16 mouse cellular contexts compared by ENCODE assay signal in the genomic region with DNA sequence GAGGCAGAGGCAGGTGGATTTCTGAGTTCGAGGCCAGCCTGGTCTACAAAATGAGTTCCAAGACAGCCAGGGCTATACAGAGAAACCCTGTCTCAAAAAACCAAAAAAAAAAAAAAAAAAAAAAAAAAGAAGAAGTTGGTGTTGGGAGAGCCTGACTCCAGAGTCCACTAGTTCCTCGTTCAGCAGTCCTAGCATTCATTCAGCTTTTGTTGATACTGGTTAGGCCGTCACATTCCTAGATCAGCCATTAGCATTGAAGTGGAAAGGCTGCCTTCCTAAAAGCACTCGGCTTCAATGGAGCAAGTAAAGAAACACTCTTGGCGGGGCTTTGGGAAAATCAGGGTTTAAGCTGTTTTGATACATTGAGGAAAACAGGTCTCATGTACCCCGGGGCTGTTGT. TPM values are rescaled to one million over a fixed set of nuclear protein-coding genes. Genes with fewer than 3 reads are reported as not detected.
DNase-seq lines count a peak whose midpoint lies in the region; ATAC-seq and TF ChIP-seq lines count a peak whose summit lies in the region.
"Not testable (repeated sequence)": the region's sequence is repeated elsewhere in the genome, so short reads cannot be mapped to it uniquely, and the experiment has no call there.
"Had no signal": no experiment of that assay in that cellular context is flagged by ENCODE, and none has a peak within 500 bp of the region (broad histone marks: within the 10 kb centered on the region; RNA-seq: fewer than 3 reads in every experiment).

No protein-coding gene starts in this region.

- peak; percentile 37 for DNase-seq in Muller cell, postnatal 12 days (ENCODE audit: inconsistent ontology term)
- peak; percentile 55 for DNase-seq in kidney, adult 11 months
- DNase-seq in liver, embryonic 13.5 days; liver, postnatal 0 days: not testable (repeated sequence)
- DNase-seq in lung, postnatal 0 days (ENCODE audit: low spot score), result peak; percentile 77
- DNase-seq in neural tube, embryonic 11.5 days (ENCODE audit: low spot score), result peak; percentile 7

- not testable (repeated sequence) for TF ChIP-seq EP300 in liver, postnatal 0 days (IDR thresholded peaks at IDR 0.05; ENCODE audit: low read depth)
- 0 out of 2 replicates have a peak, but pooled peaks have one; percentile 23 for TF ChIP-seq EP300 in lung, postnatal 0 days (IDR thresholded peaks at IDR 0.05)

- 66% methylated on average over 6 of the region's 6 CpGs for WGBS in kidney, embryonic 15.5 days
- WGBS in liver, embryonic 13.5 days (ENCODE audit: insufficient replicate concordance), result 57% methylated on average over 6 of the region's 6 CpGs
- 57% methylated on average over 6 of the region's 6 CpGs for WGBS in liver, postnatal 0 days (ENCODE audit: insufficient replicate concordance)
- 52% methylated on average over 6 of the region's 6 CpGs for WGBS in lung, postnatal 0 days
- 72% methylated on average over 6 of the region's 6 CpGs for WGBS in neural tube, embryonic 11.5 days

- H3K36me3 ChIP-seq in kidney, embryonic 15.5 days; liver, postnatal 0 days (replicated peaks; ENCODE audit: insufficient read depth, low read length); lung, postnatal 0 days (ENCODE audit: insufficient read depth, low read length); neural tube, embryonic 11.5 days (ENCODE audit: control insufficient read depth, insufficient read depth, low read length): not testable (repeated sequence)
- H3K36me3 ChIP-seq in liver, embryonic 13.5 days, result peaks cover 17% of the 10 kb centered on the region; the same call in 1 of the 2 replicates

- not testable (repeated sequence) for TF ChIP-seq CTCF in liver, postnatal 0 days (IDR thresholded peaks at IDR 0.05; ENCODE audit: low read depth); lung, postnatal 0 days (IDR thresholded peaks at IDR 0.05)

- ATAC-seq in granulocyte monocyte progenitor cell, adult 5-6 weeks (replicated peaks; ENCODE audit: poor library complexity, severe bottlenecking), result 0 out of 2 replicates have a peak, but pooled peaks have one; percentile 61
- 0 out of 2 replicates have a peak, but pooled peaks have one; percentile 46 for ATAC-seq in kidney, embryonic 15.5 days (replicated peaks; ENCODE audit: low FRiP score)
- not testable (repeated sequence) for ATAC-seq in liver, embryonic 13.5 days (ENCODE audit: low read depth); liver, postnatal 0 days; lung, postnatal 0 days; neural tube, embryonic 11.5 days (ENCODE audit: insufficient read depth, low FRiP score, low TSS enrichment)

- H3K4me1 ChIP-seq in kidney, embryonic 15.5 days, result peaks cover 16% of the 10 kb centered on the region
- H3K4me1 ChIP-seq in liver, embryonic 13.5 days (replicated peaks), result peaks cover 77% of the 10 kb centered on the region
- H3K4me1 ChIP-seq in liver, postnatal 0 days (ENCODE audit: insufficient read depth), result peaks cover 42% of the 10 kb centered on the region
- peaks cover 12% of the 10 kb centered on the region; the same call in 1 of the 2 replicates for H3K4me1 ChIP-seq in lung, postnatal 0 days (ENCODE audit: insufficient read depth, low read depth, low read length)
- H3K4me1 ChIP-seq in neural tube, embryonic 11.5 days (ENCODE audit: control insufficient read depth, insufficient read depth, low read length), result not testable (repeated sequence)

- H3K9me3 ChIP-seq in kidney, embryonic 15.5 days (replicated peaks); liver, embryonic 13.5 days (replicated peaks); liver, postnatal 0 days (ENCODE audit: low read length); lung, postnatal 0 days (ENCODE audit: low read length); neural tube, embryonic 11.5 days (ENCODE audit: control insufficient read depth, low read length): not testable (repeated sequence)

- H3K4me2 ChIP-seq in kidney, embryonic 15.5 days; liver, embryonic 13.5 days; liver, postnatal 0 days (ENCODE audit: low read depth, low read length); lung, postnatal 0 days (replicated peaks; ENCODE audit: low read depth, low read length); neural tube, embryonic 11.5 days (ENCODE audit: low read depth): not testable (repeated sequence)

- not testable (repeated sequence) for H3K27me3 ChIP-seq in kidney, embryonic 15.5 days; liver, embryonic 13.5 days; liver, postnatal 0 days (ENCODE audit: insufficient read depth, low read length); lung, postnatal 0 days (replicated peaks; ENCODE audit: insufficient read depth, low read length); neural tube, embryonic 11.5 days (ENCODE audit: control insufficient read depth, insufficient read depth, low read length)

- not testable (repeated sequence) for H3K4me3 ChIP-seq in kidney, embryonic 15.5 days (replicated peaks); liver, embryonic 13.5 days (replicated peaks); liver, postnatal 0 days (ENCODE audit: low read depth, low read length); lung, postnatal 0 days (ENCODE audit: low read depth, low read length); neural tube, embryonic 11.5 days (ENCODE audit: low read depth, low read length)

- H3K9ac ChIP-seq in kidney, embryonic 15.5 days; liver, embryonic 13.5 days; liver, postnatal 0 days (replicated peaks); lung, postnatal 0 days (replicated peaks; ENCODE audit: low read depth); neural tube, embryonic 11.5 days (ENCODE audit: low read length): not testable (repeated sequence)

- peak overlapping the region; percentile 37; the same call in 1 of the 2 replicates for H3K27ac ChIP-seq in kidney, embryonic 15.5 days
- H3K27ac ChIP-seq in liver, embryonic 13.5 days, result peak overlapping the region; percentile 80
- H3K27ac ChIP-seq in liver, postnatal 0 days (ENCODE audit: low read depth), result peak overlapping the region; percentile 36; the same call in 1 of the 2 replicates
- peak overlapping the region; percentile 66; the same call in 1 of the 2 replicates for H3K27ac ChIP-seq in lung, postnatal 0 days (ENCODE audit: low read length)
- not testable (repeated sequence) for H3K27ac ChIP-seq in neural tube, embryonic 11.5 days (ENCODE audit: low read depth, low read length)

RNA-seq across cellular contexts. Expression of a gene that starts 19.5 kb away (rescaled TPM):
- total RNA-seq in granulocyte monocyte progenitor cell, adult 5-6 weeks (2014; fragmentation: Nextera tagmentation), result 38.3 and 52.1 TPM in 2 replicates
- 23.1 and 29.3 TPM in 2 replicates for total RNA-seq in granulocyte monocyte progenitor cell, adult 5-6 weeks (2017)
- polyA plus RNA-seq in kidney, embryonic 15.5 days (2015; fragmentation: Nextera tagmentation; extraction: Ambion mirVana), result 77.4 and 80.4 TPM in 2 replicates
- polyA plus RNA-seq in liver, embryonic 13.5 days (2015; fragmentation: Nextera tagmentation; extraction: Ambion mirVana), result 68.4 and 73.9 TPM in 2 replicates
- polyA plus RNA-seq in liver, postnatal 0 days (2015; fragmentation: Nextera tagmentation; extraction: Ambion mirVana), result 68.7 and 72.6 TPM in 2 replicates
- 67.3 and 74.2 TPM in 2 replicates for polyA plus RNA-seq in lung, postnatal 0 days (2015; fragmentation: Nextera tagmentation; extraction: Ambion mirVana)
- polyA plus RNA-seq in neural tube, embryonic 11.5 days (2014; fragmentation: Nextera tagmentation; extraction: Ambion mirVana), result 37.3 and 42.2 TPM in 2 replicates

RNA-seq across cellular contexts. Expression of a gene that starts 29.7 kb away (rescaled TPM):
- 201 and 231 TPM in 2 replicates for total RNA-seq in granulocyte monocyte progenitor cell, adult 5-6 weeks (2014; fragmentation: Nextera tagmentation)
- total RNA-seq in granulocyte monocyte progenitor cell, adult 5-6 weeks (2017), result 193 and 209 TPM in 2 replicates
- 206 and 224 TPM in 2 replicates for polyA plus RNA-seq in kidney, embryonic 15.5 days (2015; fragmentation: Nextera tagmentation; extraction: Ambion mirVana)
- 189 and 198 TPM in 2 replicates for polyA plus RNA-seq in liver, embryonic 13.5 days (2015; fragmentation: Nextera tagmentation; extraction: Ambion mirVana)
- 93.2 and 96.9 TPM in 2 replicates for polyA plus RNA-seq in liver, postnatal 0 days (2015; fragmentation: Nextera tagmentation; extraction: Ambion mirVana)
- 83.1 and 86.7 TPM in 2 replicates for polyA plus RNA-seq in lung, postnatal 0 days (2015; fragmentation: Nextera tagmentation; extraction: Ambion mirVana)
- 202 and 204 TPM in 2 replicates for polyA plus RNA-seq in neural tube, embryonic 11.5 days (2014; fragmentation: Nextera tagmentation; extraction: Ambion mirVana)

RNA-seq across cellular contexts. Expression of a gene that starts 29.8 kb away (rescaled TPM):
- 310 and 315 TPM in 2 replicates for total RNA-seq in granulocyte monocyte progenitor cell, adult 5-6 weeks (2014; fragmentation: Nextera tagmentation)
- total RNA-seq in granulocyte monocyte progenitor cell, adult 5-6 weeks (2017), result 320 and 326 TPM in 2 replicates
- 401 and 402 TPM in 2 replicates for polyA plus RNA-seq in kidney, embryonic 15.5 days (2015; fragmentation: Nextera tagmentation; extraction: Ambion mirVana)
- polyA plus RNA-seq in liver, embryonic 13.5 days (2015; fragmentation: Nextera tagmentation; extraction: Ambion mirVana), result 356 and 373 TPM in 2 replicates
- 308 and 318 TPM in 2 replicates for polyA plus RNA-seq in liver, postnatal 0 days (2015; fragmentation: Nextera tagmentation; extraction: Ambion mirVana)
- polyA plus RNA-seq in lung, postnatal 0 days (2015; fragmentation: Nextera tagmentation; extraction: Ambion mirVana), result 162 and 169 TPM in 2 replicates
- 362 and 370 TPM in 2 replicates for polyA plus RNA-seq in neural tube, embryonic 11.5 days (2014; fragmentation: Nextera tagmentation; extraction: Ambion mirVana)

RNA-seq across cellular contexts. Expression of a gene that starts 46.4 kb away (rescaled TPM):
- not detected in 2 replicates for total RNA-seq in granulocyte monocyte progenitor cell, adult 5-6 weeks (2014; fragmentation: Nextera tagmentation)
- total RNA-seq in granulocyte monocyte progenitor cell, adult 5-6 weeks (2017), result not detected in 2 replicates
- 0.16 and 0.21 TPM in 2 replicates for polyA plus RNA-seq in kidney, embryonic 15.5 days (2015; fragmentation: Nextera tagmentation; extraction: Ambion mirVana)
- polyA plus RNA-seq in liver, embryonic 13.5 days (2015; fragmentation: Nextera tagmentation; extraction: Ambion mirVana), result not detected in 2 replicates
- 0.04 TPM in 1 of 2 replicates, not detected in the other for polyA plus RNA-seq in liver, postnatal 0 days (2015; fragmentation: Nextera tagmentation; extraction: Ambion mirVana)
- polyA plus RNA-seq in lung, postnatal 0 days (2015; fragmentation: Nextera tagmentation; extraction: Ambion mirVana), result 0.12 TPM in 1 of 2 replicates, not detected in the other
- not detected in 2 replicates for polyA plus RNA-seq in neural tube, embryonic 11.5 days (2014; fragmentation: Nextera tagmentation; extraction: Ambion mirVana)
- total RNA-seq: hematopoietic stem cell, adult 5-6 weeks had no signal
- polyA plus RNA-seq: activated CD4-positive, CD25-positive, alpha-beta regulatory T cell, adult 4 months; CD4-positive, CD25-positive, alpha-beta regulatory T cell, adult 4 months; embryonic facial prominence, embryonic 11.5 days; forebrain, embryonic 13.5 days; heart, embryonic 11.5 days; heart, embryonic 14.5 days; hindbrain, embryonic 12.5 days had no signal

RNA-seq across cellular contexts. Expression of a gene that starts 56.2 kb away (rescaled TPM):
- 169 and 206 TPM in 2 replicates for total RNA-seq in granulocyte monocyte progenitor cell, adult 5-6 weeks (2014; fragmentation: Nextera tagmentation)
- 327 and 371 TPM in 2 replicates for total RNA-seq in granulocyte monocyte progenitor cell, adult 5-6 weeks (2017)
- polyA plus RNA-seq in kidney, embryonic 15.5 days (2015; fragmentation: Nextera tagmentation; extraction: Ambion mirVana), result 12.5 and 13.3 TPM in 2 replicates
- 28.7 and 29.5 TPM in 2 replicates for polyA plus RNA-seq in liver, embryonic 13.5 days (2015; fragmentation: Nextera tagmentation; extraction: Ambion mirVana)
- 39.2 and 45.1 TPM in 2 replicates for polyA plus RNA-seq in liver, postnatal 0 days (2015; fragmentation: Nextera tagmentation; extraction: Ambion mirVana)
- polyA plus RNA-seq in lung, postnatal 0 days (2015; fragmentation: Nextera tagmentation; extraction: Ambion mirVana), result 24.0 and 27.8 TPM in 2 replicates
- 6.9 and 8.0 TPM in 2 replicates for polyA plus RNA-seq in neural tube, embryonic 11.5 days (2014; fragmentation: Nextera tagmentation; extraction: Ambion mirVana)
